Mouse (Mus musculus): ENCODE data around the gene Calml3.

The Calml3 gene

GRCm38 (mm10) chr13:3782499-3782898, 21.6 kb downstream of the Calml3 start:
- DNase-seq (ENCODE audit: low read depth, low spot score): no peak

DNA sequence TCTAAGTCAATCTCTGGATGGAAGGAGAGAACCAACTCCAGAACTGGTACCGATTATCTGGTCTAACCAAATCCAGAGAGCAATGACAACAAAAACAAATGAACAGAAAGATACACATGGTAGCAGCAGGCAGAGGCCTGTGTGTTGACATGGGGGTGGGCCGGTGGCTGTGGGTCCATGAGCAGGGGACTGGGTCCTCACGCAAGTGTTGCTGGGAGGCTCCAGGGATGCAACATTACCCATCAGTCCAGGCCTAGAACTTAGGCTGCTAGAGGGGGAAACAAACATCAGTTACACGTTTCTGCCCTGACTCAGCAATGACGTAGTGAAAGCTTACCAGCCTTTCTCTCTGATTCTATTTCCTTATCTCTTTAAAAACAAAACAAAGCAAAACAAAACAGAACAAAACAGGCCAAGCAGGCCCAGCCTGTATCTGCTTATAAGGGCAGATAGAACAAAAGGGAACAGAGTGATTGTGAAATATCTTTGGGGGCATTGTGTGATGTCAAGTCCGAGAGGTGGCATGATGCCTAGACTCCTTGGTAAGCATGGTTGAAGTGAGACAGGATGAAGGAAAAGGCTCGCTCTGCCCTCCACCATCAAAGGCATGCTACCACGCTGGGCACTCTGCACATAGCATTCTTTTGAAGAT, 24.4 kb downstream of the Calml3 start:
- DNase-seq (ENCODE audit: low read depth, low spot score): no peak

DNA sequence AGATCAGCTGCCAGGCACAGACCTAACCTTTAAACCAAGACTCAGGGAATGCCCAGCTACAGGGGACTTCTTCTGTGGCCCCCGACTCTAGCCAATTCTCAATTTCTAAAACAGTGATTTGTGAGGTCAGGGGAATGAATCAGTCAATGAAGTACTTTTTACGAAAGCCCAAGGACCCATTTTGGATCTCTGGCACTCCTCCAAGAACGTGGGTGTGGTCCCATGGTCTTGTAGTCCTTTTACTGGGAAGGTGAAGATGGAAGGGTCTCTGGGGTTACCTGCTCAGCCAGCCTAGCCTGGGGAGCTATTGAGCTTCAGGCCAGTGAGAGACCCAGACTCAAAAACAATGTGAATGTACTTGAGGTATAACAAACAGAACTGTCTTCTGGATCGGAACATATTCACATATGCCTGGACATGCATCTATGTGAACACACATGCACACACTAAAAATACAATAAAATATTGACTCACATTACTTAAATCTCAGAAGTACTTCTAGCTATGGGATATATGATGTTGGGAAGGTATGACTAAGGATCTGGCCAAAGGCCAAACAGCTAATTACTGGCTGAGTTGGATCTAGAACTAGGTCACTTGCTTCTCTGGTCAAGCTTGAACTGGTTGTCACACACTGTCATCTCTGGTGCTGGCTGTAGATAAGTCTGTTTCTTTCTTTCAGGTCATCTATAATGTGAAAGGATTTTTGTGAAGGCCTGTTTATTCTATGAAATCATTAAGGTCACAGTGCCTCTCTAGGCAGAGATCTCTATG, 25.3 kb downstream of the Calml3 start:
- DNase-seq (ENCODE audit: low read depth, low spot score): no peak

- DNase-seq (ENCODE audit: low read depth, low spot score): no peak
These were observed 26.8 kb downstream of the Calml3 start for GRCm38 (mm10) chr13:3777216-3777912.

DNA sequence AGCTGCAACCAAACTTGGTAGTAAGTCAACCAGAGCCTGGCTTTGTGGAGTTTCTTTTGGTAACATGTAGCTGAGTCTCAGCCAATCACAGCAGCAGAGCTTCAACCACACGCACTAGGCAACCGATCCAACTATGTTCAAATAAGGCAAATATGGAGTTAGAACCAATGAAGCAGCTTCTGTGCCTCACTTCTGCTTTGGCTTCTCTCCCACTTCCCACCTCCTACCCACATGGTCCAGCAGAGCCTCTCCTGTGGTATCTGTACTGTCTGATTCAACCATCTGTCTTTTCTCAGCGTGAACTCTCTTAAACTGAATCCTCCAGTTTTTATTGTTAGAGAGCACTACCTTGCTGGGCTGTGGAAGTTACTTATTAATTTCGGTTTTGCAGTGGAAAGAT, 27.7 kb downstream of the Calml3 start:
- DNase-seq (ENCODE audit: low read depth, low spot score): no peak

- DNase-seq (ENCODE audit: low read depth, low spot score): no peak
These were observed 29.1 kb downstream of the Calml3 start for GRCm38 (mm10) chr13:3774991-3775390.

GRCm38 (mm10) chr13:3774280-3774679, 29.8 kb downstream of the Calml3 start:
- DNase-seq (ENCODE audit: low read depth, low spot score): no peak

- DNase-seq (ENCODE audit: low read depth, low spot score): no peak
These were observed 30.9 kb downstream of the Calml3 start for GRCm38 (mm10) chr13:3773149-3773688.

DNA sequence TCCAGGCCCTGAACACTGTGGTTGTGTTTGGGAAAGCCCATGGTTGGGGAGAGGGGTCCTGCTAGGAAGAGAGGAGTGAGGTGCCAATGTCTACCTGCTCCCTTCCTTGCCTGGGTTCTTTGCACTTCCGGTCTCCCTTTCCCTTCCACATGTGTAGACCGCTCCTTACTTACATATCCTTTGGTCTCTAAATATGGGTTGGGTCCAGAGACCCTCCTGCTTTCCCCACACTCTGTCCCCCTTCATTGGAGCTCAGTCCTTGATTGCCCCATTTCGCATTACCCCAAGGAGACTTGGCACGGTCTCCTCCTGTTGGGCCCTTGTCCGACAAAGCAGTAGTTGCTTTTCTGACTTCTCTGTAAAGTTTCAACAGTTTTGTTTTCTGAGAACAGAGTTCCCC, 32.9 kb downstream of the Calml3 start:
- DNase-seq (ENCODE audit: low read depth, low spot score): no peak

DNA sequence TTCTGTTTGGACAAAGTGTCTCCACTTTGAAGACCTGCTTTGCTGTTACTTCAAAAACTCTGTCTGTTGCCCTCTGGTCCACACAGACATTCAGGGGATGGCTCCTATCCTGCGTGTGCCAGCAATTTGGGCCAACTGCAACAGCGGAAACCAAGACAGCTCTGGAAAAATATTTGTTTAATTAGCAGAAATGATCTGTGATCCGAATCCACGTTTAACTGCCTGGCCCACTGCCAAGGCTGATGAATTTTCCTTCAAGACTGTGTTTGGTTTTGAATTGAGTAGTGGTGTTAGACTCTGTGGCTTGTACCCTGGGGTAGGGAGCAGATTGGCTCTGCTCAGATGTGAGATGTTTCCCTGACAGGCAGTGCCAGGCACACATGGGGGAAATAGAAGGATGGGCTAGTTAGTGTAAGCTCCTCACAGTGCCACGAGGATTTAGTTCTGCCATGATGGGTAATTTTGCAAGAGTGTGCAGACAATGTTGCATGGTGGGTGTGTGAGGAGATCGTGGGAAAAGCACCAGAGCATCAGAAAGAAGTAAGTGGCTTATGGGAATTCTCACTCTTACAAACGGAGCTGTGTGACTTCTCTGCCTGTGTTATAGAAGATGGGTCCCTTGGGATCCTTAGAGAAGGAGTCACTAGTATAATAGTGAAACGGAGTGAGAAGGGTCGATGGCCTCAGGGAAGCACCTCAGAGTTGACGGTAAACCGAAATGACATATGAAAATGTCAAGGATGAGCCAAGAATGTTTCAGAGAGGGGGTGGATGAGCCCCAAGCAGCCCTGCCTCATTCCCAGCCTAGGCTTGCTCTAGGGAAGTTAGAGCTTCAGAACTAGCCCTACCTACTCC, 33.7 kb downstream of the Calml3 start:
- DNase-seq (ENCODE audit: low read depth, low spot score): no peak

DNA sequence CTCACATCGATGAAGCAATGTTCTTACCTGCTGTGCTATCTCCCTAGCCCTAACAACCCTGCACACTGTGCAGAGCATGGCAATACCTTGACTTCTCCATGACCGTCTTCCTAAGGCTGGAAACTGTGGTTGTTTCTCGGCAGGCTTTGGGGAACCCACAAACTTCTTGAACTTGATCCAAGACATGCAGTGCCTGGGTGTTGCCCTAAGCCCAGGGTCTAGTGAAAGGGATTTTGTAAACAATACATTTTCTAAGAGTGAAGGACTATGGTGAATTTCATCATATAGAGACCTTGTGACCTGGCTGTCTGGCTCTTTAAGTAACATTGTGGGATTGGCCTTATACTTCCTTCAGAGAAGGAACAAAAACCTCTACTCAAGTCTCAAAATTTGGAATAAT, 34.6 kb downstream of the Calml3 start:
- no peak for DNase-seq (ENCODE audit: low read depth, low spot score)

DNA sequence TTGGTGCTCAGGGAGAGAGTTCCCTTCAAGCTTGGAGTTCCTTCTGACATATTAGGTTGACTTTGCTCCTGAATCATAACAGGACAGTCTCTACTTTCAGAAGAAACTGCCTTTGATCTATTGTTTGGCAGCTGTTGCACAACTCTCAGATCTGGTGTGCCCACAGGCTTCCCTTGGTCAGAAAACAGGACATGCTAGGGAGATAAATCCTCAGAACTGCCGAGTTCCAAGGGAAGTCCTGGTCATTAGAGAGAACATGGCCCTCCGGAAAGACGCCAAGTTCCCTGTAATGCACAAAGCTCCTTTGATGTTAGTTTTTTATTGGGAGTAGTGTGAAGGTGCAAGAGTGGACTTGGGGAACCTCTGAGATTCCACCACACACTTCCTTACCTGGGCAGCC, 35.5 kb downstream of the Calml3 start:
- no peak for DNase-seq (ENCODE audit: low read depth, low spot score)

DNA sequence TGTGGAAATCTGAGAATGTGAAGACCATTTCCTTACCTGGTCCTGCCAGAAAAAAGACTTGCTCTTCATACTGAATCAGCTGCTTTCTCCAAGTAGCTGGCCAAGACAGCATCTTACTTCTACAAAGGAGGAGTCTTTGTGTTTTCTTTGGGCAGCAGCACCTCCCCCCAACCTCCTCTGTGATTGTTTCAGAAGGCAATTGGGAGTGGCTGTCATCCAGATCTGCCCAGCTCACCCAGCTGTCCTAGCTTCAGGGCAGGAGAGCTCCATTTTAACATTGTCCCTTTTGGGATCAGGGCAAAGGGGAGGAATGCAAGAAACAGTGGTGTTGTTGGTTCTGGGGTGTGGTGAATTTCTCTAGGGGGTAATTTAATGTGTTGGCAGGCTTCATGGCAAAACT, 37.0 kb downstream of the Calml3 start:
- DNase-seq (ENCODE audit: low read depth, low spot score): no peak

- DNase-seq (ENCODE audit: low read depth, low spot score): no peak
These were observed 38.3 kb downstream of the Calml3 start for GRCm38 (mm10) chr13:3765781-3766180.

GRCm38 (mm10) chr13:3761131-3761530, 43.0 kb downstream of the Calml3 start:
- no peak for DNase-seq (ENCODE audit: low read depth, low spot score)

GRCm38 (mm10) chr13:3758347-3758746, 45.8 kb downstream of the Calml3 start:
- DNase-seq (ENCODE audit: low read depth, low spot score): no peak

DNA sequence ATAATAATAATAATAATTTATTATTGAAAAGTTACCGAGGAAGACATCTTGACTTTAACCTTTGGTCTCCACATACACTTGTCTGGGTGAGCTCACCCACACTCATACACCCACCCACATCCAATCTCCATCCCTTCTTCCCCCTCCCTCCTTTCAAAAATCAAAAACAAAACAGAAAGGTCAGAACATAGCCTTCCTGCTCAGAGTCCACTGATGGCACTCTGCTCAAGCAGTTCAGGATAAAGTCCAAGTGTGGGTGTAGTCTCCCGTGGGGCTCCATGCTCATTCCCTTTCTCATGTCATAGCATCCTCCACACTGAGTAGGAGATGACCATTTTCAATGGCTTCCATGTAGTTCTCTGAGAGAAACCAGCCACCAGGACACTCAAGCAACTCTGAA, 50.8 kb downstream of the Calml3 start:
- no peak for DNase-seq (ENCODE audit: low read depth, low spot score)

All from c-Kit-negative CD71-positive TER-119-positive erythroid progenitor cells, embryonic 14.5 days (primary cell).